Mouse (Mus musculus): ENCODE measurements around the gene Lipt1.

GRCm38 (mm10) chr1:37890025-37890652, 18.6 kb downstream of the Lipt1 start, which contains the start of the genes Mitd1 and Mrpl30:
- TF ChIP-seq CTCF (conservative IDR thresholded peaks at IDR 0.05 in 1 of 2, IDR thresholded peaks at IDR 0.05 in 1 of 2; ENCODE audit: low read depth in 2 of 2, low read length in 2 of 2) (no peak), POLR2A (IDR thresholded peaks at IDR 0.05; ENCODE audit: low read depth, low read length) (peak; percentile 82), ZNF384 (IDR thresholded peaks at IDR 0.05; ENCODE audit: low read depth, low read length) (peak; percentile 100), MAFK (IDR thresholded peaks at IDR 0.05; ENCODE audit: insufficient replicate concordance, low read length) (no peak), RCOR1 (conservative IDR thresholded peaks at IDR 0.05; ENCODE audit: low read depth, low read length) (no peak), TBP (conservative IDR thresholded peaks at IDR 0.05; ENCODE audit: low read depth, low read length) (peak; percentile 87), USF1 (IDR thresholded peaks at IDR 0.05; ENCODE audit: low read depth, low read length) (no peak), CHD2 (IDR thresholded peaks at IDR 0.05; ENCODE audit: low read length) (no peak), PAX5 (IDR thresholded peaks at IDR 0.05; ENCODE audit: low read length) (no peak), CHD1 (IDR thresholded peaks at IDR 0.05; ENCODE audit: low read depth, low read length) (0 out of 2 replicates have a peak, but pooled peaks have one; percentile 55), BHLHE40 (IDR thresholded peaks at IDR 0.05; ENCODE audit: low read depth, low read length) (peak; percentile 90), NRF1 (IDR thresholded peaks at IDR 0.05; ENCODE audit: low read depth, low read length) (peak; percentile 91), NELFE (IDR thresholded peaks at IDR 0.05; ENCODE audit: low read depth, low read length) (peak; percentile 75), UBTF (IDR thresholded peaks at IDR 0.05; ENCODE audit: low read depth, low read length) (no peak)
